25 mouse cellular contexts compared by ENCODE assay signal in the genomic region with DNA sequence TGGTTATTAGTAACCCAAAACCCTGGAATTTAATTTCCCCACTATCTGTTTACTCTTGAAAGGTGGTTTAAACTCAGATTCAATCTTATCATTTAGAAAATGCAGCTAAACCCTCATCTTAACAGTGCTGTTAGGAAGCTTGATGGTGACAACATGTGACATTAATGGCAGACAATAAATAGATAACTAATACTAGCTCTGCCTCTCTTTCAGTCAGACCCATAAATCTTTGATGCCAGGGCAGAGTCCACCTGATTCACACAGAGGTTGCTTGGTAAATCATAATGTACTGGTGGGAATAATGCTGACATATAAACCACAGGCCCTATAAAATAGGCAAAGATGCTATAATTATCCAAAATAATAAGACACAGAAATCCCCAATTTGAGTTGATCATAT.
"Had no signal": no experiment of that assay in that cellular context is flagged by ENCODE, and none has a peak within 500 bp of the region (broad histone marks: within the 10 kb centered on the region; RNA-seq: fewer than 3 reads in every experiment).

No protein-coding gene starts in this region.

- H3K36me3 ChIP-seq: embryonic facial prominence, embryonic 10.5 days; embryonic facial prominence, embryonic 12.5 days; embryonic facial prominence, embryonic 13.5 days; embryonic facial prominence, embryonic 15.5 days; forebrain, embryonic 10.5 days; forebrain, embryonic 12.5 days; forebrain, embryonic 15.5 days had no signal

- H3K4me2 ChIP-seq: embryonic facial prominence, embryonic 12.5 days; embryonic facial prominence, embryonic 13.5 days; embryonic facial prominence, embryonic 15.5 days; forebrain, embryonic 12.5 days; forebrain, embryonic 13.5 days; forebrain, embryonic 15.5 days had no signal

- H3K4me3 ChIP-seq: embryonic facial prominence, embryonic 10.5 days; embryonic facial prominence, embryonic 12.5 days; embryonic facial prominence, embryonic 13.5 days; embryonic facial prominence, embryonic 15.5 days; erythroblast, embryonic 14.5 days; forebrain, embryonic 10.5 days; forebrain, embryonic 12.5 days; forebrain, embryonic 13.5 days; forebrain, embryonic 15.5 days; gastrocnemius, adult 2 months; heart, adult 2 months had no signal

- H3K27me3 ChIP-seq: embryonic facial prominence, embryonic 12.5 days; embryonic facial prominence, embryonic 13.5 days; embryonic facial prominence, embryonic 15.5 days; forebrain, embryonic 12.5 days; forebrain, embryonic 13.5 days; forebrain, embryonic 15.5 days had no signal

- ATAC-seq: forebrain, embryonic 13.5 days; forebrain, embryonic 14.5 days; forebrain, embryonic 15.5 days; forebrain, embryonic 16.5 days; forebrain, postnatal 0 days had no signal

- H3K4me1 ChIP-seq: embryonic facial prominence, embryonic 10.5 days; embryonic facial prominence, embryonic 12.5 days; embryonic facial prominence, embryonic 13.5 days; embryonic facial prominence, embryonic 15.5 days; forebrain, embryonic 10.5 days; forebrain, embryonic 12.5 days; forebrain, embryonic 13.5 days; forebrain, embryonic 15.5 days had no signal

- H3K27ac ChIP-seq: embryonic facial prominence, embryonic 10.5 days; embryonic facial prominence, embryonic 12.5 days; embryonic facial prominence, embryonic 13.5 days; embryonic facial prominence, embryonic 15.5 days; forebrain, embryonic 10.5 days; forebrain, embryonic 12.5 days; forebrain, embryonic 13.5 days; forebrain, embryonic 15.5 days; gastrocnemius, adult 2 months; heart, adult 2 months had no signal

- DNase-seq: cerebellum, adult 2 months; cerebellum, adult 8-10 months; cerebellum, adult 9-10 months; cerebellum, postnatal 36 days; embryo, embryonic 11 days; forebrain, postnatal 0 days; gastrocnemius, adult 2 months; gastrocnemius, postnatal 10 days; gastrocnemius, postnatal 14 days; gastrocnemius, postnatal 25 days; gastrocnemius, postnatal 36 days; heart, adult 11 months; heart, adult 18-20 months; heart, adult 2 months had no signal

- H3K9ac ChIP-seq: embryonic facial prominence, embryonic 12.5 days; embryonic facial prominence, embryonic 13.5 days; embryonic facial prominence, embryonic 15.5 days; forebrain, embryonic 12.5 days; forebrain, embryonic 13.5 days; forebrain, embryonic 15.5 days; forebrain, postnatal 0 days had no signal

- H3K9me3 ChIP-seq: embryonic facial prominence, embryonic 10.5 days; embryonic facial prominence, embryonic 12.5 days; embryonic facial prominence, embryonic 13.5 days; embryonic facial prominence, embryonic 15.5 days; forebrain, embryonic 10.5 days; forebrain, embryonic 12.5 days; forebrain, embryonic 13.5 days; forebrain, embryonic 15.5 days had no signal
